Mouse (Mus musculus): Measurements from ENCODE around the gene Krtap5-4. TPM values are rescaled to one million over a fixed set of nuclear protein-coding genes. Genes with fewer than 3 reads are reported as not detected.
"Not testable (repeated sequence)": the region's sequence is repeated elsewhere in the genome, so short reads cannot be mapped to it uniquely, and the experiment has no call there.

Gene Krtap5-4
- polyA plus RNA-seq, 1 experiment = not detected

DNA sequence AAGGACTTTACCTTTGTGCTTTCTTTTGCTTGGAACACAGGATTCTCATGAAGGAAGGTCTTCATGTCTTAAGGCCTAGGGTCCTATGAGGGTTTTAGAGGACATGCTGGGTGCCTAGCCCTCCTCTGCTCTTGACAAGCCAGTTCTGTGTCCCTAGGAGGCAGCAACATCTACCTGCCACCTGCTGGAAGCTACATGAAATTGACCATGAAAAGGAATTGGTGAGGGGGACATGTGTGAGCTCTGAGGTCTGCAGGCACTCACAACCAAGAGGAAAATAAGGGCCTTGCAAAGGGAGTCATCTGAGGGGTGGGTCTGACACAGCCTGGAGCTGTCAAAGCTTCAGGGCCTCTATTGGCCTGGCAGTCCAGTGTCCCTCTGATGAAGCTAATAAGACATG is 7.9 kb upstream of the Krtap5-4 start:
- H3K4me3 ChIP-seq (replicated peaks) = no peak overlapping the region
- peaks cover 44% of the 10 kb centered on the region for H3K4me1 ChIP-seq
- TF ChIP-seq FLI1 (IDR thresholded peaks at IDR 0.05; ENCODE audit: low read length) (no peak), GATA1 (IDR thresholded peaks at IDR 0.05; ENCODE audit: borderline replicate concordance, low read length) (no peak)
- no peaks in the 10 kb centered on the region for H3K36me3 ChIP-seq (replicated peaks; ENCODE audit: low read length)
- H3K27me3 ChIP-seq (replicated peaks) = peaks cover 26% of the 10 kb centered on the region
- no peaks in the 10 kb centered on the region for H3K9me3 ChIP-seq

DNA sequence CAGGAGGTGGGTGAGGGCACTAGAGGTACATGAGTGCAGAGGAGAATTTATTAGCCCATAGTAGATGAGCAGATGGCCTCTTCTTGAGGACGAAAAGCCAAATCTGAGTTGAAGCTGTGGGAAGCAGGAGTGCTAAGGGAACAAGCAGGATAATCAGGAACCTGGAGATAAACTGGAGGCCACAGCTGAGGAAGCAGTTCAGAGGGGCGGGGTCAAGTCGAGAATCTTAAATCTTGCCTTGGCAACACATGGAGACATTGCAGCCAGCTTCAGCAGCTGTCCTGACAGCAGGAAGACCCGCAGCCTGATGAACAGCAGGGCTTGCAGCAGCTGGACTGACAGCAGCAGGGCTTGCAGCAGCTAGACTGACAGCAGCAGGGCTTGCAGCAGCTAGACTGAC is 7.2 kb upstream of the Krtap5-4 start:
- H3K4me1 ChIP-seq = peaks cover 43% of the 10 kb centered on the region
- not testable (repeated sequence) for H3K36me3 ChIP-seq (replicated peaks; ENCODE audit: low read length); H3K4me3 ChIP-seq (replicated peaks); H3K9me3 ChIP-seq
- peaks cover 33% of the 10 kb centered on the region for H3K27me3 ChIP-seq (replicated peaks)

DNA sequence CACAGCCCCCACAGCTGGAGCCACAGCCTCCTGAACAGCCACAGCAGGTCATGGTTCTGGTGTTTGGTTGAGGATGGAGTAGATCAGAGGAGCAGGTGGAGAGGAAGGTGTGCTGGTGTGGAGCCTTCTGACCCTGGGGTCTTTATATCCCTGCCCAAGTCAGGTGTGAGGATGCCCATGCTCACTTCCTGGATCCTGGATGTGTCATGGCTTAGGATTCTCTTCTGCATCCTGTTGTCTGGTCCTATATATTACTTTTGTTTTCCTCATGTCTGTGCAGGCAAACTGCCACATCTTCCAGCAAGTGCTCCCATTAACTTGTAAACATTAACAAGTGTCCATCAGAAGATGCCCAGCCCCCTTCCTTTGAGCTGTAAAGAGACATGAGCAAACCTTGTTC is 6.3 kb upstream of the Krtap5-4 start, which contains the start of gene Krtap5-1:
Gene Krtap5-1 (minus strand): TSS at position 101 of the 400 bp plus-strand sequence.
- H3K27me3 ChIP-seq (replicated peaks) = peaks cover 37% of the 10 kb centered on the region

DNA sequence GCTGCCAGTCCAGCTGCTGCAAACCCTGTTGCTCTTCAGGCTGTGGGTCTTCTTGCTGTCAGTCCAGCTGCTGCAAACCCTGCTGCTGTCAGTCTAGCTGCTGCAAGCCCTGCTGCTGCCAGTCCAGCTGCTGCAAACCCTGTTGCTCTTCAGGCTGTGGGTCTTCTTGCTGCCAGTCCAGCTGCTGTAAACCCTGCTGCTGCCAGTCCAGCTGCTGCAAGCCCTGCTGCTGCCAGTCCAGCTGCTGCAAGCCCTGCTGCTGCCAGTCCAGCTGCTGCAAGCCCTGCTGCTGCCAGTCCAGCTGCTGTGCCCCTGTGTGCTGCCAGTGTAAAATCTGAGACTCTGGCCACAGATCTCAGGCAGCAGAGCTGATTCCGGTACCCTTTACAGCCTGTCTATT is 580 bp downstream of the Krtap5-4 start:
- peaks cover 17% of the 10 kb centered on the region for H3K4me1 ChIP-seq
- H3K4me3 ChIP-seq (replicated peaks); H3K9me3 ChIP-seq; H3K36me3 ChIP-seq (replicated peaks; ENCODE audit: low read length): not testable (repeated sequence)
- peaks cover 57% of the 10 kb centered on the region for H3K27me3 ChIP-seq (replicated peaks)

More for the DNA sequence above, 6.3 kb upstream of the Krtap5-4 start, which contains the start of gene Krtap5-1:
- peaks cover 42% of the 10 kb centered on the region for H3K4me1 ChIP-seq
- H3K4me3 ChIP-seq (replicated peaks); H3K36me3 ChIP-seq (replicated peaks; ENCODE audit: low read length); H3K9me3 ChIP-seq: not testable (repeated sequence)

DNA sequence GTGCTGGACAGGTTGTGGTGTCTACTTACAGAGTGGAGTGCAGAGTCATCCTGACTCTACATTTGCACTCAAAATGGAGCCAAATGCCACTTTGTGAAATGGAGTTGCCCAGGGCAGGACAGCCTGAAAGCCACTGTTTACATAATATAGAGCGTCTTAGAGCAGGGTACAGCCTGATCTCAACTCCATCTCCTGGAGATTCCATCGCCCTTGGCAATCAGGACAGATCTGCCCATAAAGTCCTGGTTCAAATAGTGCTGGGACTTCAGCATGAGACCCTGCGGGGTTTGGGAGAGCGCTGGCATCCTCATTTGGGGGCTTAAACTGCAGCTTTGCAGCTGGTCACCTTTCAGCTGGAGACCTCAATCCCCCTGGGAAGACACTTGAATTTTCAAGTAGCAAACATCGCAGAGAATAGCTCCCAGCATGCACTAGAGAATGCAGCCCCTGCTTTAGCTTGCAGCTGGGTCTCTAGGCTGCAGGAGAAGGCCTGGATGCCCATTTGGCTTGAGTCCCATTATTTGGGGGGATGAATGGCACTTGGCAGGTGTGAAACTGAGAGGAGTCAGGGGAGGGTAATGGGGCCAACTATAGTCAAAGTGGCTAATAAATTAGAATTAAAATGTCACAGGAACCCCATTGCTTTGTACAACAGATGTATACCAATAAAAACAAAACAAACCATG is 11.4 kb downstream of the Krtap5-4 start:
- Histone ChIP-seq H3K36me3 (replicated peaks; ENCODE audit: low read length) (no peaks in the 10 kb centered on the region), H3K27me3 (replicated peaks) (peaks cover 48% of the 10 kb centered on the region), H3K9me3 (0 out of 2 replicates have a peak, but pooled peaks cover 1% of the 10 kb centered on the region), H3K4me1 (peaks cover 32% of the 10 kb centered on the region), H3K4me3 (replicated peaks) (peak overlapping the region; percentile 1)
- TF ChIP-seq GATA1 (IDR thresholded peaks at IDR 0.05; ENCODE audit: borderline replicate concordance, low read length) (no peak), FLI1 (IDR thresholded peaks at IDR 0.05; ENCODE audit: low read length) (no peak)

DNA sequence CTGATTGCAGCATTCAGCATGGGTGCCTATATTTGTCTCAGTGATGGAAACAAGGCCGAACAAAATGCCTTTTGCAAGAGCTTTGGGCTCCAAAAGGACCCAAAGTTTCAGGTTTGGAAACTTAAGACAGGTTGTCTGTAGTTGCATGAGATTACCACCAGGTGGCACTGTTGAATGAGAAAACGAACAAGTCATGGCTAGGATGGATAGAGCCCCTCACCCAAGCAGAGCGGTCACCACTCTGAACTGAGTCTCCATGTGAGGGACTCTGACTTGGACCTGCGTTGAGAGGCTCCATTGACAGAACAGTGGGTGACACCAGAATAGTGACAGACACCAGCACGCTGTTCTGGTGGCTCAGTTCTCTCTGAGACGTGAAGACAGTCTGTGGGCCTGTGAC is 13.2 kb downstream of the Krtap5-4 start:
- Histone ChIP-seq H3K4me3 (replicated peaks) (no peak overlapping the region), H3K36me3 (replicated peaks; ENCODE audit: low read length) (no peaks in the 10 kb centered on the region)
- no peak for TF ChIP-seq FLI1 (IDR thresholded peaks at IDR 0.05; ENCODE audit: low read length)
- TF ChIP-seq GATA1 (IDR thresholded peaks at IDR 0.05; ENCODE audit: borderline replicate concordance, low read length) = no peak

DNA sequence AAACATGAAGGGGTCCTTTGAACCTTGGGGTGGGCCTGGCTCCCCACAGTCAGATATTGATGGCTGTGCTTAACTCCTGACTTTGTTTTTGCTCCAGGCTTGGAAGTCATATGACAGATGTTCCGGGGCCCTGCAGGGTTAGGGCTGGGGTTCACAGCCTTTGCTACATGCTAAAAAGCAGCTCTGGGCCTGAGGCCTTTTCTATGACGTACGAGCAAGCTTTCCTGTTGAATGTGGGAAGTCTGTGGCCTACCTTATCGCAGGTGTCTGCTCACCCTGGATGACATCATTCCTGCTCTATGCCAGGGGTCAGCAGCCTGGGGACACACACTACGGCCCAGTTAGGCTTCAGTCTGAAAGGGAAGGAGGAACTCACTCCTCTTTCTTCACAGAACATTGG is 13.9 kb downstream of the Krtap5-4 start:
- no peak overlapping the region for H3K4me3 ChIP-seq (replicated peaks)
- H3K27me3 ChIP-seq (replicated peaks) = peaks cover 47% of the 10 kb centered on the region
- no peaks in the 10 kb centered on the region for H3K9me3 ChIP-seq
- H3K36me3 ChIP-seq (replicated peaks; ENCODE audit: low read length) = no peaks in the 10 kb centered on the region
- TF ChIP-seq FLI1 (IDR thresholded peaks at IDR 0.05; ENCODE audit: low read length) = no peak
- no peak for TF ChIP-seq GATA1 (IDR thresholded peaks at IDR 0.05; ENCODE audit: borderline replicate concordance, low read length)
- H3K4me1 ChIP-seq = peaks cover 36% of the 10 kb centered on the region

More for the DNA sequence above, 13.2 kb downstream of the Krtap5-4 start:
- no peaks in the 10 kb centered on the region for H3K9me3 ChIP-seq
- H3K4me1 ChIP-seq = peaks cover 37% of the 10 kb centered on the region
- peaks cover 53% of the 10 kb centered on the region for H3K27me3 ChIP-seq (replicated peaks)

DNA sequence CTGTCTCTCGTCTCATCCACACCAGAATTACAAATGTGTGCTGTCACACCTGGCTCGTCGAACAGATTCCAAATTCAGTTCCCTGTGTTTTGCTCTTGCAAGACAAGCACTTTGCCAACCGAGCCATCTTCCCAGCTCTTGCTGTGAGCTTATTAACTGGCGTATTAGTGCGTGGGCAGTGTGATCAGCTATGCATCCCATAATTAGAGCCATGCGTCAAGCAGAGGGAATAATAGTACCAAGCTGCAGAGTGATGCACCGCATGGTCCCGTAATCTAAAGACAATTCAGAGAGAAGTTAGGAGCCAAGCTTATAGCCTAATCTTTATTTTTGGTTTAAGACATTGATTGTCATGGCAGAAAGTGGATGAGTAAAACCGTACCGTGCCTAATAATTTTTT is 15.8 kb downstream of the Krtap5-4 start:
- Histone ChIP-seq H3K36me3 (replicated peaks; ENCODE audit: low read length) (no peaks in the 10 kb centered on the region), H3K27me3 (replicated peaks) (peaks cover 53% of the 10 kb centered on the region), H3K4me1 (peaks cover 29% of the 10 kb centered on the region), H3K4me3 (replicated peaks) (no peak overlapping the region), H3K9me3 (no peaks in the 10 kb centered on the region)
- TF ChIP-seq FLI1 (IDR thresholded peaks at IDR 0.05; ENCODE audit: low read length) = no peak
- no peak for TF ChIP-seq GATA1 (IDR thresholded peaks at IDR 0.05; ENCODE audit: borderline replicate concordance, low read length)

DNA sequence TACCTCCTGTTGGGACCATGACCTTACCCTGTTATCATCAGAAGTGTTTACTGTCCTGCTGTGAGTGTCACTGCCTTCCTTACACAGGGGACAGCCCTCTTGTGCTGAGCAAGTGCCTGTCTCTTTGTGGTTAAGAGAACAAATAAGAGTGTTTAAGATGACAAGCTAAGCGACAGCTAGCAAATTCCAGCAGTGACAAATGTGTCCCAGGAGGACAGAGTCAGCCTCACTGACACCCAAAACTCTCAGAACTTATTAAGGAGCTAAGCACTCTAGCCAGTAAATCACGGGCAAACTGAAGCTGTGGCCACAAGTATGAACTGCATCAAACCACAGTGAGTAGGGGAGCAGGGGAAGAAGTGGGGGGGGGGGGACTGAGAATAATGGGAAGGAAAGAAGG is 17.6 kb downstream of the Krtap5-4 start:
- Histone ChIP-seq H3K4me3 (replicated peaks) (no peak overlapping the region), H3K9me3 (no peaks in the 10 kb centered on the region), H3K36me3 (replicated peaks; ENCODE audit: low read length) (no peaks in the 10 kb centered on the region), H3K27me3 (replicated peaks) (peaks cover 57% of the 10 kb centered on the region), H3K4me1 (peaks cover 13% of the 10 kb centered on the region)
- TF ChIP-seq FLI1 (IDR thresholded peaks at IDR 0.05; ENCODE audit: low read length) (no peak), GATA1 (IDR thresholded peaks at IDR 0.05; ENCODE audit: borderline replicate concordance, low read length) (no peak)

DNA sequence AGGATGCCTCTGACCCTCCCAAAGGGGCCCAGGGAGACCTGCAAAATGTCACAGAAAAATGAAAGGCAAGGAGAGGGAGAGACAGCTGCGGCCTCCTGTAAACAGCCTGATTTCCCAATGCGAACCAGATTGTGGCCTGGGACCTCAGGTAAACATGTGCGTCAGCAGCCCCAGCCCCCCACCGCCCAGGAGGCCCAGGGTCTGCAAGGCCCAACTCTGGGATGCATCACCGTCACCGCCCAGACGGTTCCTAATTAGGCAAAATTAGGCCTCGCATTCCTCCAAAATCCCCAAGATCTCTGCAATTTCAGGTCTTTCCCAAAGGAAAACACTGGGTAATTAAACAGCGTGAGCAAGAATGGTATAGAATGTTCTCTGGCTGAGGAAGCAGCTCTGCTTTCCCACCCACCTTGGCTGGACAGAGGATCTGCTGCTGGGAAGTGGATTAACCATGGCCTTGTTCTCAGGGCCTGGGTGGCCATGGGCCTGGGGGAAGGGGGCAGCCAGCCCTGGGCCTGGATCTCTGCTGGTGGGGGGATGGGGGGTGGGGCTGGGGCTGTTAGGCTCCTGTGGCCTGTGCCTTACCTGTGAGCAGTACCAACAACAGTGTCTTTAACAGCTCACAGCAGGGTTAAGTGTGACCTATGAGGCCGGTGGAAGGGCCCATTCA is 18.4 kb downstream of the Krtap5-4 start:
- not testable (repeated sequence) for H3K4me1 ChIP-seq; H3K9me3 ChIP-seq; H3K36me3 ChIP-seq (replicated peaks; ENCODE audit: low read length); H3K4me3 ChIP-seq (replicated peaks)
- peaks cover 62% of the 10 kb centered on the region for H3K27me3 ChIP-seq (replicated peaks)

DNA sequence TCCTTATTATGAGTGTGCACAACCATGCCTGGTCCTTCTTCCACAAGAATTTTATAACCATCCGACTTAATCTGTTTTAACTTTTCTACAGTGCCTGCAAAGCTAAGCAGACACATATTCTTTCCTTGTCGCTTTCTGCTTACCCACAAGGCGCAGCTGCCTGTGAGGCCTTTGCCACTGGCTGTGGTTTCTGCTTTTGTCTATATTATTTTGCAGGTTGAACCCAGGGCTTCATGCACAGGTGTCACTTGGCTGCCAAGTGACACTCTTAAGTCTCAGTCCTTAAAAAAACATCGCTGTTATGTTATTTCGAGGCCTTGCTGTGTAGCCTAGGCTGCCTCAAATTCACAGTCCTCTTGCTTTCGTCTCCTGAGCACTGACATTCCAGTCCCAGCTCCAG is 19.3 kb downstream of the Krtap5-4 start:
- TF ChIP-seq GATA1 (IDR thresholded peaks at IDR 0.05; ENCODE audit: borderline replicate concordance, low read length) (no peak), FLI1 (IDR thresholded peaks at IDR 0.05; ENCODE audit: low read length) (no peak)
- Histone ChIP-seq H3K9me3 (no peaks in the 10 kb centered on the region), H3K27me3 (replicated peaks) (peaks cover 63% of the 10 kb centered on the region), H3K36me3 (replicated peaks; ENCODE audit: low read length) (no peaks in the 10 kb centered on the region), H3K4me3 (replicated peaks) (no peak overlapping the region), H3K4me1 (peaks cover 6% of the 10 kb centered on the region; the same call in 1 of the 2 replicates)
